Mouse (Mus musculus) olfactory bulb, adult 2 months (tissue): ENCODE measurements around the gene Rasip1. TPM values are rescaled to one million over a fixed set of nuclear protein-coding genes. Genes with fewer than 3 reads are reported as not detected.

Experiments used
- H3K27ac ChIP-seq: fragments of 200-500 bp; 2 replicates; pipeline ENCODE4 v1.5.1; 2012; ENCODE audit warnings: low read depth, low read length; ENCODE audit not compliant: insufficient read depth
- H3K4me1 ChIP-seq: fragments of 200-500 bp; 2 replicates; pipeline ENCODE4 v1.6.1; 2012; ENCODE audit warnings: low read length; ENCODE audit not compliant: control insufficient read depth, insufficient read depth
- H3K4me3 ChIP-seq: fragments of 200-500 bp; 2 replicates; pipeline ENCODE4 v1.5.1; 2012; ENCODE audit warnings: mild to moderate bottlenecking, low read depth, low read length, moderate library complexity; ENCODE audit not compliant: insufficient read depth
- CTCF ChIP-seq: fragments of 200-500 bp; IDR thresholded peaks from 2 replicates; pipeline ENCODE4 v1.5.1; 2012; ENCODE audit warnings: low read depth, mild to moderate bottlenecking, low read length, moderate library complexity; ENCODE audit not compliant: insufficient read depth
- POLR2A ChIP-seq: fragments of 200-500 bp; IDR thresholded peaks from 2 replicates; pipeline ENCODE4 v1.6.1; 2012; ENCODE audit warnings: mild to moderate bottlenecking, low read depth, low read length, moderate library complexity; ENCODE audit not compliant: insufficient read depth
- WGBS: fragments of 180-500 bp; shearing (Covaris S2); methylation state at CpG from one replicate; pipeline ENCODE4 v1.1.7; 2018; 5-methylcytosine and 5-hydroxymethylcytosine counted together
- polyA plus RNA-seq: library from polyadenylated mRNA; stranded (reverse); fragments of >200 nt; gene quantifications from 2 replicates; pipeline ENCODE4 v1.2.4, GENCODE M21; 2012; ENCODE audit warnings: low replicate concordance; ENCODE audit not compliant: missing spikeins, insufficient read depth, insufficient read length

Gene Rasip1
- polyA plus RNA-seq, 1 experiment, result not detected

- no peaks in the 10 kb centered on the region for H3K4me1 ChIP-seq
- WGBS, result 81% methylated on average over 4 of the region's 4 CpGs
- no peak overlapping the region for H3K4me3 ChIP-seq
- no peak for TF ChIP-seq POLR2A
- TF ChIP-seq CTCF, result no peak
- no peak overlapping the region for H3K27ac ChIP-seq
Measured at GRCm38 (mm10) chr7:45595176-45595575, 32.1 kb upstream of the Rasip1 start.

GRCm38 (mm10) chr7:45596107-45596506 lies 31.2 kb upstream of the Rasip1 start:
- TF ChIP-seq CTCF (no peak), POLR2A (no peak)
- no peak overlapping the region for H3K27ac ChIP-seq
- no peaks in the 10 kb centered on the region for H3K4me1 ChIP-seq
- WGBS, result 86% methylated on average over 1 of the region's 1 CpGs
- H3K4me3 ChIP-seq, result no peak overlapping the region

- 90% methylated on average over 5 of the region's 5 CpGs for WGBS
- H3K4me3 ChIP-seq, result no peak overlapping the region
Measured at GRCm38 (mm10) chr7:45597013-45597412, 30.3 kb upstream of the Rasip1 start.

DNA sequence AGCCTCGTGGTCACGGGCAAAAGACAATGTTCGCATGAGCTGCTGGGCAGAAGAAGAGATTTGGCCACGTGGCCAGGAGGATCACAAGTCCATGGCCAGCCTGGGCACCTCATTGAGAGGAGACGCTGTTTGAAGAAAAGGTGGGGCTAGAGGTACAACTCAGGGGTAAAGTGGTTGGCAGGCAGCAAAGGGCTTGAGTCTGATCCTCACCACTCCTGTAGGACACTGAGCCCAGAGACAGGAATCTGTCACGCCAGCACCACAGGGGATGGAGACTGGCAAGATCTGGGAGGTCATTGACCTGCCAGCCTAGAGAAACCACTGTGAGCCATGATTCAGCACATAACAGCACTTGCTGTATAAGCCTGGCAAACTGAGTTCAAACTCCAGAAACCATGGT lies 29.8 kb upstream of the Rasip1 start:
- Histone ChIP-seq H3K4me1 (no peaks in the 10 kb centered on the region), H3K27ac (no peak overlapping the region)
- 89% methylated on average over 6 of the region's 6 CpGs for WGBS

More at GRCm38 (mm10) chr7:45597013-45597412, 30.3 kb upstream of the Rasip1 start:
- H3K27ac ChIP-seq, result no peak overlapping the region
- H3K4me1 ChIP-seq, result no peaks in the 10 kb centered on the region
- TF ChIP-seq POLR2A (no peak), CTCF (no peak)

GRCm38 (mm10) chr7:45598960-45599879 lies 28.1 kb upstream of the Rasip1 start:
- Histone ChIP-seq H3K4me3 (no peak overlapping the region), H3K27ac (no peak overlapping the region), H3K4me1 (no peaks in the 10 kb centered on the region)
- WGBS, result 67% methylated on average over 18 of the region's 18 CpGs
- no peak for TF ChIP-seq POLR2A
- TF ChIP-seq CTCF, result no peak

More for the DNA sequence above, 29.8 kb upstream of the Rasip1 start:
- no peak overlapping the region for H3K4me3 ChIP-seq
- TF ChIP-seq CTCF, result no peak
- TF ChIP-seq POLR2A, result no peak

DNA sequence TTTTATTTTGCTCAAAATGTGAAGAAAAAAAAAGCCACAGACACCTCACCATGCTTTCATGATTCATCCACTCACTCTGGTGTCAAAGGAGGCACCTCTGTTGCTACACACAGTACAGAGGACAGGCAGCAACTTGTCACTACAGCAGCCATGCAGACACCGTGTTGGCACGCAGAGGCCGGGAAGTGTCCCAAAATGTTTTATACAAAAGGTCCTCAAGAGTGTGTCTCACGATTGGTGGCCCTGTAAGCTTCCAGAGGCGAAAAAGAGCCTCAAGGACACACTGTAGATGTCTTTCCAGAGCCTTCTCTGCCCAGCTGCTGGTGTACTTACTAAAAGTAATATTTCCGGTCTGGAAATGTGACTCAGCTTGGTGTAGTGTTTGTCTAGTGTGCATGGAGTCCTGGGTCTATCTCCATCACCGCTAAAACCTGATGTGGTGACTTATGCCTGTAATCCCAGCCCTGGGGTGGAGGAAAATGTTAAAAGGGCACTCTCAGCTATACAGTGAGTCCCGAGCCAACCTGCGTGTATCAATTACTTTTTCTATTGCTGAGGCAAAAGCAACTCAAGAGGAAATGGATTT lies 21.5 kb upstream of the Rasip1 start:
- 74% methylated on average over 9 of the region's 9 CpGs for WGBS
- H3K4me3 ChIP-seq, result no peak overlapping the region
- H3K4me1 ChIP-seq, result no peaks in the 10 kb centered on the region
- TF ChIP-seq POLR2A (no peak), CTCF (no peak)
- H3K27ac ChIP-seq, result no peak overlapping the region

GRCm38 (mm10) chr7:45609511-45609910 lies 17.8 kb upstream of the Rasip1 start:
- Histone ChIP-seq H3K4me3 (no peak overlapping the region), H3K27ac (no peak overlapping the region), H3K4me1 (no peaks in the 10 kb centered on the region)
- 91% methylated on average over 1 of the region's 1 CpGs for WGBS
- TF ChIP-seq POLR2A, result no peak
- TF ChIP-seq CTCF, result no peak

DNA sequence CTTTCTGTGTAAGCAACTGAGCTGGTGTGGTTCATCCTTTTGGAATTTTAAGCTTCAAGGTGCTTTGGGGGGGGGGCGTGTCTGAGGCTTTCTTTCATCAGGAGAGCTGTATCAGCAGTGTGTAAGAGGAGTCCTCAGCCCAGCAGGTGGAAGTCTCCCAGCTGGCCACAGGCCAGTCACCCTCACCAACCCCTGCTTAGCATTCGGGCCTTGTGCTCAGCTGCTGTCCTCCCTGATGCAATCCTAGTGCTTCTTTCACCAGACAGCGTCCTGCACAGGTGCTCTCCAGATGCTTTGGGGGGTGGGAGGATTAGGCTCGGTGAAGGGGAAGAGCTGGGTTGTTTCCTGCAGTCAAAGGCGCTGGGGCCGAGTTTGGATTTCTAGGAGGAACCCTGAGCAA lies 11.0 kb upstream of the Rasip1 start:
- 48% methylated on average over 6 of the region's 6 CpGs for WGBS
- Histone ChIP-seq H3K27ac (no peak overlapping the region), H3K4me1 (peaks cover 7% of the 10 kb centered on the region), H3K4me3 (no peak overlapping the region)
- no peak for TF ChIP-seq CTCF

GRCm38 (mm10) chr7:45617042-45617695 lies 10.1 kb upstream of the Rasip1 start, which contains the start of gene Fut1:
Gene Fut1 (plus strand): TSS chr7:45617289.
- Histone ChIP-seq H3K27ac (no peak within 1 kb of the TSS), H3K4me3 (no peak within 1 kb of the TSS), H3K4me1 (peaks cover 7% of the 10 kb centered on the region)
- TF ChIP-seq CTCF, result no peak
- no peak for TF ChIP-seq POLR2A
- WGBS, result 11% methylated on average over 31 of the region's 31 CpGs
